Mouse (Mus musculus) CH12.LX (cell line): ENCODE results near the gene Iqgap1. TPM values are rescaled to one million over a fixed set of nuclear protein-coding genes. Genes with fewer than 3 reads are reported as not detected.

Source experiments
- DNase-seq: peaks from one replicate; pipeline ENCODE4 v3.0.0-alpha.2; 2013; ENCODE audit errors: extremely low read depth
- H3K27ac ChIP-seq: 2 replicates; pipeline ENCODE4 v1.5.1; 2012; ENCODE audit warnings: low read depth, mild to moderate bottlenecking, control low read depth, moderate library complexity; ENCODE audit not compliant: insufficient read depth
- H3K27me3 ChIP-seq: replicated peaks from 2 replicates; pipeline ENCODE3; 2012; ENCODE audit warnings: inconsistent platforms
- H3K36me3 ChIP-seq, 2 experiments: replicated peaks in 1 of 2; 2 replicates each; pipeline versions ENCODE3 to v1.6.1; 2012; ENCODE audit warnings: inconsistent platforms in 1 of 2, low read length in 1 of 2, mild to moderate bottlenecking in 1 of 2, mixed read lengths in 1 of 2, moderate library complexity in 1 of 2; ENCODE audit not compliant: control insufficient read depth in 1 of 2, insufficient read depth in 1 of 2
- H3K4me1 ChIP-seq, 2 experiments: 2 replicates each; pipeline ENCODE4 v1.6.1; 2012; ENCODE audit warnings: inconsistent platforms in 1 of 2, moderate library complexity in 1 of 2; ENCODE audit not compliant: insufficient read depth in 2 of 2, control insufficient read depth in 1 of 2
- H3K4me2 ChIP-seq: 2 replicates; pipeline ENCODE4 v1.6.1; 2012; ENCODE audit warnings: low read depth, mild to moderate bottlenecking, control low read depth; ENCODE audit not compliant: poor library complexity, insufficient read depth, severe bottlenecking
- H3K4me3 ChIP-seq, 3 experiments: fragments of 150-350 bp in 1 of 3; sonication (generic) in 1 of 3; replicated peaks in 1 of 3; 2 replicates each; pipeline versions ENCODE3 to v1.5.1; 2011 to 2012; ENCODE audit warnings: low read depth in 2 of 3, low read length in 2 of 3, mild to moderate bottlenecking in 2 of 3, moderate library complexity in 2 of 3, control low read depth in 1 of 3, improper control_type of control experiment in 1 of 3, inconsistent platforms in 1 of 3, mixed read lengths in 1 of 3; ENCODE audit not compliant: poor library complexity in 1 of 3
- H3K79me2 ChIP-seq: replicated peaks from 2 replicates; pipeline ENCODE4 v1.6.1; 2012; ENCODE audit warnings: mild to moderate bottlenecking, moderate library complexity; ENCODE audit not compliant: control insufficient read depth, poor library complexity, insufficient read depth, severe bottlenecking; ENCODE audit errors: extremely low read depth
- H3K9ac ChIP-seq: 2 replicates; pipeline ENCODE4 v1.6.1; 2012; ENCODE audit warnings: low read depth, mild to moderate bottlenecking, control low read depth, moderate library complexity; ENCODE audit not compliant: insufficient read depth
- H3K9me3 ChIP-seq: replicated peaks from 2 replicates; pipeline ENCODE3; 2012; ENCODE audit warnings: low read length, inconsistent platforms, mixed read lengths
- BHLHE40 ChIP-seq: IDR thresholded peaks from 2 replicates; pipeline ENCODE4 v1.6.1; 2011; ENCODE audit warnings: mild to moderate bottlenecking, low read depth, low read length, improper control_type of control experiment
- CHD1 ChIP-seq: IDR thresholded peaks from 2 replicates; pipeline ENCODE4 v1.6.1; 2012; ENCODE audit warnings: low read depth, low read length, improper control_type of control experiment, inconsistent platforms
- ELF1 ChIP-seq: IDR thresholded peaks from 2 replicates; pipeline ENCODE4 v1.6.1; 2014; ENCODE audit warnings: low read depth, mild to moderate bottlenecking, inconsistent platforms, low read length, improper control_type of control experiment
- EP300 ChIP-seq: IDR thresholded peaks from 2 replicates; pipeline ENCODE4 v1.6.1; 2011; ENCODE audit warnings: low read length, improper control_type of control experiment
- ETS1 ChIP-seq: conservative IDR thresholded peaks from 2 replicates; pipeline ENCODE4 v1.6.1; 2012; ENCODE audit warnings: low read depth, mild to moderate bottlenecking, inconsistent platforms, low read length, improper control_type of control experiment, moderate library complexity
- IRF4 ChIP-seq: IDR thresholded peaks from 2 replicates; pipeline ENCODE4 v1.6.1; 2014; ENCODE audit warnings: low read depth, mild to moderate bottlenecking, inconsistent platforms, low read length, improper control_type of control experiment
- JUN ChIP-seq: IDR thresholded peaks from 2 replicates; pipeline ENCODE4 v1.6.1; 2011; ENCODE audit warnings: low read depth, mild to moderate bottlenecking, low read length, improper control_type of control experiment, moderate library complexity; ENCODE audit not compliant: insufficient read depth
- JUND ChIP-seq: conservative IDR thresholded peaks from 2 replicates; pipeline ENCODE4 v1.6.1; 2011; ENCODE audit warnings: low read depth, low read length, improper control_type of control experiment
- MAX ChIP-seq: IDR thresholded peaks from 2 replicates; pipeline ENCODE4 v1.6.1; 2011; ENCODE audit warnings: low read length, improper control_type of control experiment
- MAZ ChIP-seq: IDR thresholded peaks from 2 replicates; pipeline ENCODE4 v1.6.1; 2012; ENCODE audit warnings: low read depth, mild to moderate bottlenecking, inconsistent platforms, low read length, improper control_type of control experiment, moderate library complexity
- MEF2A ChIP-seq: IDR thresholded peaks from 2 replicates; pipeline ENCODE4 v1.6.1; 2014; ENCODE audit warnings: low read depth, mild to moderate bottlenecking, inconsistent platforms, low read length, improper control_type of control experiment, borderline replicate concordance
- MXI1 ChIP-seq: IDR thresholded peaks from 2 replicates; pipeline ENCODE4 v1.6.1; 2011; ENCODE audit warnings: mild to moderate bottlenecking, low read depth, low read length, improper control_type of control experiment
- MYC ChIP-seq: IDR thresholded peaks from 2 replicates; pipeline ENCODE4 v1.6.1; 2011; ENCODE audit warnings: low read depth, mild to moderate bottlenecking, improper control_type of control experiment, low read length
- NELFE ChIP-seq: IDR thresholded peaks from 2 replicates; pipeline ENCODE4 v1.6.1; 2011; ENCODE audit warnings: low read depth, low read length, improper control_type of control experiment
- NRF1 ChIP-seq: IDR thresholded peaks from 2 replicates; pipeline ENCODE4 v1.6.1; 2014; ENCODE audit warnings: low read depth, mild to moderate bottlenecking, inconsistent platforms, low read length, improper control_type of control experiment, moderate library complexity
- POLR2A ChIP-seq: IDR thresholded peaks from 2 replicates; pipeline ENCODE4 v1.6.1; 2011; ENCODE audit warnings: low read depth, mild to moderate bottlenecking, improper control_type of control experiment, low read length
- RAD21 ChIP-seq: IDR thresholded peaks from 2 replicates; pipeline ENCODE4 v1.6.1; 2011; ENCODE audit warnings: low read depth, mild to moderate bottlenecking, low read length, improper control_type of control experiment, moderate library complexity
- SIN3A ChIP-seq: IDR thresholded peaks from 2 replicates; pipeline ENCODE4 v1.6.1; 2012; ENCODE audit warnings: low read length, improper control_type of control experiment, inconsistent platforms
- TBP ChIP-seq: conservative IDR thresholded peaks from 2 replicates; pipeline ENCODE4 v1.6.1; 2011; ENCODE audit warnings: low read depth, low read length, improper control_type of control experiment
- TCF12 ChIP-seq: IDR thresholded peaks from 2 replicates; pipeline ENCODE4 v1.6.1; 2014; ENCODE audit warnings: low read depth, mild to moderate bottlenecking, inconsistent platforms, low read length, improper control_type of control experiment
- USF2 ChIP-seq: conservative IDR thresholded peaks from 2 replicates; pipeline ENCODE4 v1.6.1; 2011; ENCODE audit warnings: low read depth, low read length, improper control_type of control experiment
- ZMIZ1 ChIP-seq: IDR thresholded peaks from 2 replicates; pipeline ENCODE4 v1.6.1; 2012; ENCODE audit warnings: low read depth, mild to moderate bottlenecking, inconsistent platforms, low read length, improper control_type of control experiment
- ZNF384 ChIP-seq: IDR thresholded peaks from 2 replicates; pipeline ENCODE4 v1.6.1; 2012; ENCODE audit warnings: low read depth, low read length, improper control_type of control experiment, inconsistent platforms
- dilution Hi-C: fragments of 300-500 bp; cut with MboI; formaldehyde crosslinking; loops from 2 replicates; pipeline ENCODE4 v1.14.3; 2020; ENCODE audit warnings: low sequenced_read_pairs; ENCODE audit not compliant: extremely low pct_unique_long_range_greater_than_20kb, extremely low pct_ligation_motif_present
- in situ Hi-C: fragments of 300-500 bp; cut with MboI; formaldehyde crosslinking; loops from 3 replicates; pipeline ENCODE4 v1.14.3; 2019; ENCODE audit warnings: low sequenced_read_pairs, low pct_ligation_motif_present, low pct_unique_long_range_greater_than_20kb, mixed read lengths
- polyA plus RNA-seq: library from polyadenylated mRNA; unstranded; fragments of >175 nt; gene quantifications from 2 replicates; pipeline ENCODE4 v1.2.1, GENCODE M21; 2012; ENCODE audit warnings: low read depth; ENCODE audit not compliant: insufficient read length
- total RNA-seq, 2 experiments: library from RNA; depleted of rRNA; stranded (reverse); fragments of 300-350 nt in 1 of 2; fragments of >200 nt in 1 of 2; gene quantifications; 2 replicates each; pipeline ENCODE4 v1.2.3; 2012 to 2014

The Iqgap1 gene
- total and polyA plus RNA-seq, 3 experiments, result 49.6 to 126 (median 77.0) TPM

DNA sequence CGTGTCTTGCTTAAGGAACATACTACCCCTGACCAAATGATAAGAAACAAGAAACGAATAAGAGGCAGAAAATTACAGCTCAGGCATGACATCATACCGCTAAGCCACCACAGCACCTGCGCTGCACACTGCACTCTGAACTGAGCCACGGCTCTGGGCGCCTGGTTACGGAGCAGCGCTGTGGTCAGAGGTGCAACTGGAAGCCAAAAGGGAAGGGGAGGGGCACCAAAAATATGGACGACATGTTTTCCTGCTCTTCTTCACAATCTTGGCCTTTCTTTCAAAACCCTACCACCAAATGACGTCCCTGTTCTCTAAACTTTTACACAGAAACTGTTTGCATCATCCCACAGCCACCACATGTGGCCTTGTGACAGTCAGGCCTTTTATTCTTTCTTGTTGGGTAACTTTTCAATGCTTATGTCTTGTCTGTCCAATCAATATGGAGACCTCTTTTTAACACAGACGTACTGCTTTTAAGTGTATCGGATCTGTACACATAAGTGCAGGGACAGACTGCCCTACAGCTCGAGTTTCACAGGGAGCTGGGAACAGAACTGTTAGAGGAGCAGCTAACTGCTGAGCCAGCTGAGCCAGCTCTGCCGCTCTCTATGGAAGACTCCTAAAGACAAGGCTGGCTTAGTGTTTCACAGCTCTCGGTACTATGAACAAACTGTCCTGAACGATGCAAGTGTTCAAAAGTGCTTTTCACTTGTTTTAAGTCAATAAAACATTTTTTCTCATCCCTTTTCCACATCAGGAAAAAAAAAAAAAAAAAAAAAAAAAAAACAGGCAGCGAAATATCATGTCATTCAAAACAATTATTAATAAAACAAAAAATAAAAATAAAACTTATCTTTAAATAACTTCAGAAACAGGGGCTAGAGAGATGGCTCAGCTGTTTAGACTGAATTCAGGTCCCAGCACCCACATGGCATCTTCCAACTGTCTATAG lies 43.3 kb downstream of the Iqgap1 start:
- Histone ChIP-seq H3K27ac (peak overlapping the region; percentile 63), H3K4me1 (peaks cover 19 to 79% of the 10 kb centered on the region in 2 experiments), H3K27me3 (no peaks in the 10 kb centered on the region), H3K4me2 (peak overlapping the region; percentile 76), H3K36me3 (peaks cover 0 to 28% of the 10 kb centered on the region in 2 experiments), H3K9me3 (no peaks in the 10 kb centered on the region), H3K79me2 (peaks cover 69% of the 10 kb centered on the region), H3K4me3 (peak overlapping the region in 2 of 3 experiments; percentile 40 to 51), H3K9ac (peak overlapping the region; percentile 32)
- TF ChIP-seq NRF1 (peak; percentile 72), JUN (peak; percentile 70), JUND (peak; percentile 63; the same call in 1 of the 2 replicates), SIN3A (peak; percentile 74; the same call in 1 of the 2 replicates), RAD21 (no peak; the same call in 1 of the 2 replicates), ZMIZ1 (no peak), MXI1 (peak; percentile 83; the same call in 1 of the 2 replicates), ELF1 (peak; percentile 18; the same call in 1 of the 2 replicates), EP300 (peak; percentile 69), USF2 (no peak), MEF2A (peak; percentile 56; the same call in 1 of the 2 replicates), MYC (peak; percentile 63), BHLHE40 (peak; percentile 93), POLR2A (peak; percentile 55), TBP (no peak), ETS1 (peak; percentile 83), TCF12 (peak; percentile 65), CHD1 (peak; percentile 62), ZNF384 (peak; percentile 67), IRF4 (peak; percentile 47; the same call in 1 of the 2 replicates), MAZ (0 out of 2 replicates have a peak, but pooled peaks have one; percentile 57), MAX (peak; percentile 50; the same call in 1 of the 2 replicates), NELFE (no peak; the same call in 1 of the 2 replicates)
- dilution Hi-C loops, result no loop called here
- peak; percentile 88 for DNase-seq
- in situ Hi-C loops, result no loop called here
